Mouse (Mus musculus): ENCODE measurements around the gene Ggt6. TPM values are rescaled to one million over a fixed set of nuclear protein-coding genes. Genes with fewer than 3 reads are reported as not detected.

Ggt6 gene
- polyA plus RNA-seq, 1 experiment, result not detected

GRCm38 (mm10) chr11:72469217-72469616 is 33.9 kb downstream of the Ggt6 start:
- Histone ChIP-seq H3K4me3 (replicated peaks) (peak overlapping the region; percentile 84), H3K27me3 (replicated peaks) (no peaks in the 10 kb centered on the region), H3K36me3 (replicated peaks; ENCODE audit: low read length) (peaks cover 60% of the 10 kb centered on the region), H3K4me1 (peaks cover 100% of the 10 kb centered on the region), H3K9me3 (no peaks in the 10 kb centered on the region)
- TF ChIP-seq GATA1 (IDR thresholded peaks at IDR 0.05; ENCODE audit: borderline replicate concordance, low read length), result no peak
- no peak for TF ChIP-seq FLI1 (IDR thresholded peaks at IDR 0.05; ENCODE audit: low read length)

- H3K4me1 ChIP-seq, result peaks cover 100% of the 10 kb centered on the region
- peak overlapping the region; percentile 83 for H3K4me3 ChIP-seq (replicated peaks)
- H3K27me3 ChIP-seq (replicated peaks), result no peaks in the 10 kb centered on the region
- H3K9me3 ChIP-seq, result no peaks in the 10 kb centered on the region
- TF ChIP-seq GATA1 (IDR thresholded peaks at IDR 0.05; ENCODE audit: borderline replicate concordance, low read length) (no peak), FLI1 (IDR thresholded peaks at IDR 0.05; ENCODE audit: low read length) (no peak)
- H3K36me3 ChIP-seq (replicated peaks; ENCODE audit: low read length), result peaks cover 58% of the 10 kb centered on the region
Measured at GRCm38 (mm10) chr11:72470004-72470403, 34.7 kb downstream of the Ggt6 start.

GRCm38 (mm10) chr11:72471381-72471780 is 36.1 kb downstream of the Ggt6 start:
- Histone ChIP-seq H3K4me3 (replicated peaks) (no peak overlapping the region), H3K4me1 (peaks cover 100% of the 10 kb centered on the region), H3K9me3 (no peaks in the 10 kb centered on the region), H3K27me3 (replicated peaks) (no peaks in the 10 kb centered on the region), H3K36me3 (replicated peaks; ENCODE audit: low read length) (peaks cover 44% of the 10 kb centered on the region)
- no peak for TF ChIP-seq FLI1 (IDR thresholded peaks at IDR 0.05; ENCODE audit: low read length)
- TF ChIP-seq GATA1 (IDR thresholded peaks at IDR 0.05; ENCODE audit: borderline replicate concordance, low read length), result no peak

GRCm38 (mm10) chr11:72473540-72473939 is 38.2 kb downstream of the Ggt6 start:
- TF ChIP-seq FLI1 (IDR thresholded peaks at IDR 0.05; ENCODE audit: low read length) (no peak), GATA1 (IDR thresholded peaks at IDR 0.05; ENCODE audit: borderline replicate concordance, low read length) (no peak)
- no peaks in the 10 kb centered on the region for H3K27me3 ChIP-seq (replicated peaks)
- H3K36me3 ChIP-seq (replicated peaks; ENCODE audit: low read length), result peaks cover 41% of the 10 kb centered on the region
- H3K9me3 ChIP-seq, result no peaks in the 10 kb centered on the region
- peaks cover 100% of the 10 kb centered on the region for H3K4me1 ChIP-seq
- H3K4me3 ChIP-seq (replicated peaks), result no peak overlapping the region

GRCm38 (mm10) chr11:72474926-72475325 is 39.6 kb downstream of the Ggt6 start:
- no peaks in the 10 kb centered on the region for H3K9me3 ChIP-seq
- no peak for TF ChIP-seq FLI1 (IDR thresholded peaks at IDR 0.05; ENCODE audit: low read length)
- no peak for TF ChIP-seq GATA1 (IDR thresholded peaks at IDR 0.05; ENCODE audit: borderline replicate concordance, low read length)
- H3K36me3 ChIP-seq (replicated peaks; ENCODE audit: low read length), result peaks cover 40% of the 10 kb centered on the region
- peaks cover 100% of the 10 kb centered on the region for H3K4me1 ChIP-seq
- H3K27me3 ChIP-seq (replicated peaks), result no peaks in the 10 kb centered on the region
- H3K4me3 ChIP-seq (replicated peaks), result peak overlapping the region; percentile 83

- H3K27me3 ChIP-seq (replicated peaks), result no peaks in the 10 kb centered on the region
- H3K9me3 ChIP-seq, result no peaks in the 10 kb centered on the region
- TF ChIP-seq GATA1 (IDR thresholded peaks at IDR 0.05; ENCODE audit: borderline replicate concordance, low read length) (no peak), FLI1 (IDR thresholded peaks at IDR 0.05; ENCODE audit: low read length) (no peak)
- H3K4me3 ChIP-seq (replicated peaks), result peak overlapping the region; percentile 83
- peaks cover 40% of the 10 kb centered on the region for H3K36me3 ChIP-seq (replicated peaks; ENCODE audit: low read length)
- H3K4me1 ChIP-seq, result peaks cover 100% of the 10 kb centered on the region
Measured at GRCm38 (mm10) chr11:72475408-72475807, 40.1 kb downstream of the Ggt6 start.

- H3K4me3 ChIP-seq (replicated peaks), result peak overlapping the region; percentile 83
- TF ChIP-seq FLI1 (IDR thresholded peaks at IDR 0.05; ENCODE audit: low read length), result no peak
- no peak for TF ChIP-seq GATA1 (IDR thresholded peaks at IDR 0.05; ENCODE audit: borderline replicate concordance, low read length)
- peaks cover 100% of the 10 kb centered on the region for H3K4me1 ChIP-seq
Measured at GRCm38 (mm10) chr11:72476074-72476625, 40.8 kb downstream of the Ggt6 start.

GRCm38 (mm10) chr11:72477182-72477581 is 41.9 kb downstream of the Ggt6 start:
- H3K4me3 ChIP-seq (replicated peaks), result no peak overlapping the region
- H3K4me1 ChIP-seq, result peaks cover 100% of the 10 kb centered on the region
- H3K27me3 ChIP-seq (replicated peaks), result no peaks in the 10 kb centered on the region
- no peaks in the 10 kb centered on the region for H3K9me3 ChIP-seq
- peaks cover 34% of the 10 kb centered on the region for H3K36me3 ChIP-seq (replicated peaks; ENCODE audit: low read length)
- TF ChIP-seq GATA1 (IDR thresholded peaks at IDR 0.05; ENCODE audit: borderline replicate concordance, low read length) (no peak), FLI1 (IDR thresholded peaks at IDR 0.05; ENCODE audit: low read length) (no peak)

More at GRCm38 (mm10) chr11:72476074-72476625, 40.8 kb downstream of the Ggt6 start:
- Histone ChIP-seq H3K27me3 (replicated peaks) (no peaks in the 10 kb centered on the region), H3K36me3 (replicated peaks; ENCODE audit: low read length) (peaks cover 43% of the 10 kb centered on the region), H3K9me3 (no peaks in the 10 kb centered on the region)

- peak overlapping the region; percentile 76 for H3K4me3 ChIP-seq (replicated peaks)
- H3K27me3 ChIP-seq (replicated peaks), result no peaks in the 10 kb centered on the region
- no peak for TF ChIP-seq GATA1 (IDR thresholded peaks at IDR 0.05; ENCODE audit: borderline replicate concordance, low read length)
- TF ChIP-seq FLI1 (IDR thresholded peaks at IDR 0.05; ENCODE audit: low read length), result no peak
- no peaks in the 10 kb centered on the region for H3K9me3 ChIP-seq
- peaks cover 29% of the 10 kb centered on the region for H3K36me3 ChIP-seq (replicated peaks; ENCODE audit: low read length)
- H3K4me1 ChIP-seq, result peaks cover 100% of the 10 kb centered on the region
Measured at GRCm38 (mm10) chr11:72477653-72478052, 42.3 kb downstream of the Ggt6 start.

DNA sequence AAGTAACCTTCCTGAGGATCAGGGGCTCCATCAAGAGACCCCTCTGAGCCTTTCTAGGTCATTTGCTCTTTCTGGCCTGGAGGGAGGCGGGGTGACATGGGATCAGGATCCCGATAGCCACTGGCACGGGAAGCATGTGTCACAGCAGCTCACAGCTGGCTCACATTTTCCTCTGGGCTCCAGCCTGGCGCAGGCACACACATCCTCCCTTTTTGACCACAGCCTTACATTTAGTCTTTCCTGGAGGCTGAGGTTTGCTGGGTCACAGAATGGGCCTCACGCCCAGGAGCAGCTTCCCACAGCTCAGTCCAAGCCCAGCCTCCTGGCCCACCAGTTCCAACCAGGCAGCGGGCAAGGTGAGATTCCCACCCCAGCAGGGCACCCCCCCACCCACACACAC is 42.9 kb downstream of the Ggt6 start:
- Histone ChIP-seq H3K36me3 (replicated peaks; ENCODE audit: low read length) (peaks cover 26% of the 10 kb centered on the region), H3K4me3 (replicated peaks) (peak overlapping the region; percentile 76), H3K9me3 (no peaks in the 10 kb centered on the region), H3K27me3 (replicated peaks) (no peaks in the 10 kb centered on the region), H3K4me1 (peaks cover 100% of the 10 kb centered on the region)
- no peak for TF ChIP-seq GATA1 (IDR thresholded peaks at IDR 0.05; ENCODE audit: borderline replicate concordance, low read length)
- no peak for TF ChIP-seq FLI1 (IDR thresholded peaks at IDR 0.05; ENCODE audit: low read length)
